Mouse (Mus musculus): ENCODE measurements around the gene Spaca4.

The Spaca4 gene

GRCm38 (mm10) chr7:45725713-45726112 lies at the start of gene Spaca4:
TSS of gene Spaca4 (minus strand) at chr7:45725813.
- no peak for DNase-seq (ENCODE audit: low spot score in 2 of 2)

- DNase-seq (ENCODE audit: low spot score in 2 of 2), result no peak
Measured at GRCm38 (mm10) chr7:45775237-45775636, 49.6 kb upstream of the Spaca4 start.

- DNase-seq (ENCODE audit: low spot score in 2 of 2), result no peak
Measured at GRCm38 (mm10) chr7:45771101-45771500, 45.5 kb upstream of the Spaca4 start.

- DNase-seq (ENCODE audit: low spot score in 2 of 2), result no peak
Measured at GRCm38 (mm10) chr7:45770427-45771082, 44.9 kb upstream of the Spaca4 start.

GRCm38 (mm10) chr7:45767500-45767899 lies 41.9 kb upstream of the Spaca4 start:
- no peak for DNase-seq (ENCODE audit: low spot score in 2 of 2)

GRCm38 (mm10) chr7:45766764-45767163 lies 41.2 kb upstream of the Spaca4 start:
- DNase-seq (ENCODE audit: low spot score in 2 of 2), result no peak

- DNase-seq (ENCODE audit: low spot score in 2 of 2), result no peak
Measured at GRCm38 (mm10) chr7:45765995-45766394, 40.4 kb upstream of the Spaca4 start.

- no peak for DNase-seq (ENCODE audit: low spot score in 2 of 2)
Measured at GRCm38 (mm10) chr7:45760151-45760550, 34.5 kb upstream of the Spaca4 start.

GRCm38 (mm10) chr7:45759400-45759799 lies 33.8 kb upstream of the Spaca4 start:
- DNase-seq (ENCODE audit: low spot score in 2 of 2), result peak; percentile 40 to 50

- no peak for DNase-seq (ENCODE audit: low spot score in 2 of 2)
Measured at GRCm38 (mm10) chr7:45755703-45756102, 30.1 kb upstream of the Spaca4 start.

GRCm38 (mm10) chr7:45750162-45750561 lies 24.5 kb upstream of the Spaca4 start:
- no peak for DNase-seq (ENCODE audit: low spot score in 2 of 2)

GRCm38 (mm10) chr7:45749401-45749800 lies 23.8 kb upstream of the Spaca4 start:
- DNase-seq (ENCODE audit: low spot score in 2 of 2), result no peak

GRCm38 (mm10) chr7:45748110-45748509 lies 22.5 kb upstream of the Spaca4 start:
- DNase-seq (ENCODE audit: low spot score in 2 of 2), result no peak

GRCm38 (mm10) chr7:45747450-45747849 lies 21.8 kb upstream of the Spaca4 start:
- DNase-seq (ENCODE audit: low spot score in 2 of 2), result no peak

GRCm38 (mm10) chr7:45746518-45746917 lies 20.9 kb upstream of the Spaca4 start:
- DNase-seq (ENCODE audit: low spot score in 2 of 2), result no peak

GRCm38 (mm10) chr7:45744387-45744786 lies 18.8 kb upstream of the Spaca4 start:
- DNase-seq (ENCODE audit: low spot score in 2 of 2), result peak; percentile 70 to 71

- DNase-seq (ENCODE audit: low spot score in 2 of 2), result no peak
Measured at GRCm38 (mm10) chr7:45742338-45742737, 16.7 kb upstream of the Spaca4 start.

- no peak for DNase-seq (ENCODE audit: low spot score in 2 of 2)
Measured at GRCm38 (mm10) chr7:45741777-45742176, 16.2 kb upstream of the Spaca4 start.

GRCm38 (mm10) chr7:45741308-45741707 lies 15.7 kb upstream of the Spaca4 start:
- no peak for DNase-seq (ENCODE audit: low spot score in 2 of 2)

- DNase-seq (ENCODE audit: low spot score in 2 of 2), result no peak
Measured at GRCm38 (mm10) chr7:45739820-45740219, 14.2 kb upstream of the Spaca4 start.

- peak; percentile 77 to 82 for DNase-seq (ENCODE audit: low spot score in 2 of 2)
Measured at GRCm38 (mm10) chr7:45739162-45739763, 13.7 kb upstream of the Spaca4 start.

- DNase-seq (ENCODE audit: low spot score in 2 of 2), result no peak
Measured at GRCm38 (mm10) chr7:45733477-45733876, 7.9 kb upstream of the Spaca4 start.

GRCm38 (mm10) chr7:45730727-45731431 lies 5.3 kb upstream of the Spaca4 start:
- peak in 1 of 2 experiments; percentile 34 for DNase-seq (ENCODE audit: low spot score in 2 of 2)

Data from urinary bladder, postnatal 36 days (tissue).